Comparison of ENCODE assay signal across 18 mouse cellular contexts in the genomic region with DNA sequence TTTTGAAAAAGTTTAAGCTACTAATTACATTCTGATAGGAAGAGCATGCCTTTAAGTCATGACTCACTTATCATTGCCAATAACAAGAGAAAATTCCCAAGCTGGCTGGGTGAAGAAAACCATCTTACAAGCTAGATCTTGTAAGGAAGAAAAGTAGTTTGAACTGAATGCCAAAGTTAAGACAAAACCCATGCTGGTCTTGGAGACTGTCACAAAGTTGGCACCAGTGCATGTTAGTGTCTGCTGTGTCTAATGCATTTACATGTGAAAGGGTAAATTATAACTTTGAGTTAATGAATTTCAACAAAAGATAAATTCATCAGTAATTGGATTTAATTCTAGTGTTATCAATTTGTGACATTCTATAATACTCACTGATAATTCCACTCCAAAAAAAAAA.
"Had no signal": no experiment of that assay in that cellular context is flagged by ENCODE, and none has a peak within 500 bp of the region (broad histone marks: within the 10 kb centered on the region; RNA-seq: fewer than 3 reads in every experiment).

No protein-coding gene starts in this region.

- H3K9me3 ChIP-seq: lung, embryonic 15.5 days; midbrain, embryonic 12.5 days; neural tube, embryonic 12.5 days; stomach, embryonic 15.5 days had no signal

- ATAC-seq: liver, postnatal 0 days; lung, postnatal 0 days; midbrain, embryonic 16.5 days had no signal

- H3K9ac ChIP-seq: liver, postnatal 0 days; lung, embryonic 15.5 days; midbrain, embryonic 12.5 days; neural tube, embryonic 12.5 days; stomach, embryonic 15.5 days had no signal

- H3K27me3 ChIP-seq: lung, embryonic 15.5 days; megakaryocyte, embryonic 14.5 days; midbrain, embryonic 12.5 days; neural tube, embryonic 12.5 days; stomach, embryonic 15.5 days had no signal

- H3K4me3 ChIP-seq: lung, embryonic 15.5 days; megakaryocyte, embryonic 14.5 days; midbrain, embryonic 12.5 days; neural tube, embryonic 12.5 days; stomach, embryonic 15.5 days had no signal

- H3K4me1 ChIP-seq: lung, embryonic 15.5 days; megakaryocyte, embryonic 14.5 days; midbrain, embryonic 12.5 days; neural tube, embryonic 12.5 days; stomach, embryonic 15.5 days had no signal

- H3K4me2 ChIP-seq: lung, embryonic 15.5 days; midbrain, embryonic 12.5 days; neural tube, embryonic 12.5 days; stomach, embryonic 15.5 days had no signal

- H3K36me3 ChIP-seq: lung, embryonic 15.5 days; midbrain, embryonic 12.5 days; neural tube, embryonic 12.5 days; stomach, embryonic 15.5 days had no signal

- DNase-seq: liver, postnatal 0 days; lung, adult 2 months; lung, postnatal 14 days; lung, postnatal 36 days; midbrain, embryonic 14.5 days; right cerebral cortex, postnatal 14 days; thymus, adult 2 months; thymus, postnatal 25 days; thymus, postnatal 4 days had no signal

- H3K27ac ChIP-seq: lung, embryonic 15.5 days; macrophage; midbrain, embryonic 12.5 days; neural tube, embryonic 12.5 days; stomach, embryonic 15.5 days; stomach, postnatal 0 days had no signal
